Mouse (Mus musculus) ES-Bruce4 (cell line): ENCODE measurements at regions not wholly inside any gene's neighbourhood (a gene's known extent, or its start where the extent isn't known, plus 50 kb on each side); places are given as distances from the start of the nearest gene placed in this dataset.

Experiments used
- CTCF ChIP-seq: IDR thresholded peaks from one replicate; pipeline ENCODE4 v1.8.1; 2011; ENCODE audit warnings: low read depth, low read length
- EP300 ChIP-seq: IDR thresholded peaks from 2 replicates; pipeline ENCODE4 v1.6.1; 2011; ENCODE audit warnings: low read depth, low read length; ENCODE audit not compliant: insufficient read depth
- POLR2A ChIP-seq: IDR thresholded peaks from one replicate; pipeline ENCODE4 v1.8.1; 2011; ENCODE audit warnings: low read length; ENCODE audit not compliant: insufficient read depth

DNA sequence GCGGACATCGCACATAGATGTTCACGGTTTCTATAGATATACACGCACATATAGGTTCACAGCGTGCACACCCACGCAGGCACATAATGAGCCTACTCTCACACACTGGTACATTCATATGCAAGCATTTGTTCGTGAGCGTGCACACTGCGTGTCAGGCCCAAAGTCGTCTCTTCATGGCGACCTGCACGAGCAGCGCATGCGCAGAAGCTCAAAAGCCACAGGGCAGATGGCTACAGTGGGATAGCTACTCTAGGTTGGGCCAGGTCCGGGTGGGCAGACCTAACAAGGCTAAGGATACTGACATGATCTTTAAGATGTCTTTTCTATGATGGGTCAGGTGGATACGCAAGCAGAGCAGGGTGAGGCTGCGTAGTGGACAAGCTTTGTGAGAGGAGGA, 63.9 kb downstream of the Sik1 start:
- TF ChIP-seq CTCF (no peak), EP300 (no peak), POLR2A (no peak)
